Mouse (Mus musculus): ENCODE measurements at regions not wholly inside any gene's neighbourhood (a gene's known extent, or its start where the extent isn't known, plus 50 kb on each side); places are given as distances from the start of the nearest gene placed in this dataset.

DNA sequence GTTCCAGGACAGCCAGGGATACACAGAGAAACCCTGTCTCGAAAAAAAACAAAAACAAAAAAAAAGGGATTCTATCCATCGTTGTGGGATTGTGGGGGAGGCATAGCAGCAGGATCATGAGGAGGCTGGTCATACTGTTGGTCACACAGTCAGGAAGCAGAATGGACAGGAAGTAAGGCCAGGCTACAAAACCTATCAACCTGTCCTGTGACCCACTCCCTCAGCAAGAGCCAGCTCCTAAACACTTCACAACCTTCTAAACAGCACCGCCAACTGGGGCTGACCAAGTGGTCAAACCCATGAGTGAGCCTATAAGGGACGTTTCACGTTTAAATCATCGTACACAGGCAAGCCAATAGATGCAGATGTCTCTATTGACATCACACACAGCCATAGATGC, 146.0 kb upstream of the Spin1 start:
- TF ChIP-seq CTCF (conservative IDR thresholded peaks at IDR 0.05; ENCODE audit: insufficient read depth, insufficient read length, low read depth, low read length) (no peak), POLR2A (IDR thresholded peaks at IDR 0.05; ENCODE audit: low read depth, low read length) (no peak)

All from kidney, adult 2 months (tissue).